Mouse (Mus musculus): Measurements from ENCODE around the gene Opcml.

GRCm38 (mm10) chr9:28404616-28405015 lies 614.0 kb downstream of the Opcml start:
- TF ChIP-seq CTCF (conservative IDR thresholded peaks at IDR 0.05; ENCODE audit: low read length) (no peak), POU5F1 (IDR thresholded peaks at IDR 0.05; ENCODE audit: borderline replicate concordance, low read length) (no peak)
